Mouse (Mus musculus): ENCODE measurements around the gene Tgfbr1.
A peak's percentile ranks its signal among the peaks of the same experiment; 100 is the strongest.
"Not testable (repeated sequence)": the region's sequence is repeated elsewhere in the genome, so short reads cannot be mapped to it uniquely, and the experiment has no call there.

The Tgfbr1 gene

GRCm38 (mm10) chr4:47349759-47350158 lies 3.3 kb upstream of the Tgfbr1 start:
- no peak for DNase-seq

DNA sequence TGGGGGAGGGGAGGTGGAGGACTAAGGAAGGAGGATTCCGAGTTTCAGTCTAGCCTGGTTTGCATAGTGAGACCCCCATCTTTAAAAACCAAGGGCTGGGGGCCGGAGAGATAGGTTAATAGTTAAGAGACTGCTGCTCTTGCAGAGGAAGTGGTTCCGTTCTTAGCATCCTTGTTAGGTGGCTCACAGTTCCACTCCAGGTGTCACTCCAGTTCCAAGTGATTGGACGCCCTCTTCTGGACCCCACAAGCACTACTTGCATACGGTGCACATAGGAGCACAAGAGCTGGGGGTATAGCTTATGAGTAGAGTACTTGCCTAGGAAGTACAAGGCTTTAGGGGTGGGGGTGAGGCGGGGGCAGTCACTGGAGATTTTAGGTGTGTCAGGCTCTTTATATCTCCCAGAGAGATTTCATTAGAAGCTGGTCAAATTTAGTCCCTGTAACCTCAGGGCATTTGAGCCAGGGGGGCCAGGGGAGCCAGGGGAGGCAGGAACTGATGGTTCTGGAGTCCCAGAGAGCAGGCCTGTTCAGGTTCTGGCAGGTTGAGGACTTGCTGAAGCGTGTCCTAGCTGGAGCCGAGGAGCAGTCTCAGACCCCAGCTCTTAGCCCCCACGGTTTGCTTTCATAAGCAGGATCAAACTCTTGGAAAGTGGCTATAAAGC lies 1.5 kb upstream of the Tgfbr1 start:
- DNase-seq: peak; percentile 62

GRCm38 (mm10) chr4:47352061-47352661 lies 861 bp upstream of the Tgfbr1 start:
- DNase-seq: peak; percentile 30

GRCm38 (mm10) chr4:47353416-47354111 lies 542 bp downstream of the Tgfbr1 start:
- DNase-seq: peak; percentile 78

GRCm38 (mm10) chr4:47354304-47354703 lies 1.3 kb downstream of the Tgfbr1 start:
- DNase-seq: no peak

GRCm38 (mm10) chr4:47362662-47363061 lies 9.6 kb downstream of the Tgfbr1 start:
- DNase-seq: no peak

DNA sequence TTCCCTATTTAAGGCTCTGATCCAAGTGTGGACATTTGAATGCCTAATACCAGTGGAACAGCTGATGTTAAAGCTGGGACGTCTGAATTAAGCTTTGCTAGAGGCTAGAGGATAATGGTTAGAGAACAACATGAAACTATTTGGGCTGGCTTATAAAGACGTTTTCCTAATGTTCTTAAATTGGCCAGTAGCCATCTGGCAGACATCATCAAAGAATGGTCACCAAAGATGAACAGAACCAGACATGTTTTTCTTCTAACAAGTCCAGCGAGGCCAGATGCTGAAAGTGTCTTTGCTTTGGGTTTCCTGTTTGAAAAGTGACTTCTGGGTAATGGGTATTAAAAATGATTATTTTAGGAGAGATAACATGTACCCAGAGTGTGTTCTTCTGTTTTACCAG lies 10.1 kb downstream of the Tgfbr1 start:
- no peak for DNase-seq

DNA sequence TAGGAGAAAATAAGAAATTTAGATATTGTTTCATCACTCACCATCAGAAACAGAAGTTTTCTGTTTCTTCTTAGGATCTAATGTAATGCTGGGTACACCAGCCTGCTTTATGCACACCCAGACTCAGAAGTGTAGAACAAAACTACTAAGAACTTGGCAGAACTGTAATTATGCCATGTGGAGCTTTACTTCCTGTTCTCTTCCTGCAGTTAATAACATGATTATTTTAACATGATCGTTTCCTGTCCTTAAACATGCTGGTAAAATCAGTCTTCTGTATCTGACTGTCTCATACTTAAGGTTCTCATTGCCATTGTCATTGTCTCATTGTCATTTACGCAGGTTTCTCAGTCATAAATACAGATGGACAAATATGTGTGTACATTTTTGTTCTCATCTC lies 15.7 kb downstream of the Tgfbr1 start:
- no peak for DNase-seq

- DNase-seq: no peak
These were observed 25.7 kb downstream of the Tgfbr1 start for GRCm38 (mm10) chr4:47378716-47379115.

GRCm38 (mm10) chr4:47382426-47382825 lies 29.4 kb downstream of the Tgfbr1 start:
- DNase-seq: no peak

- not testable (repeated sequence) for DNase-seq
These were observed 38.9 kb downstream of the Tgfbr1 start for GRCm38 (mm10) chr4:47391926-47392325.

DNA sequence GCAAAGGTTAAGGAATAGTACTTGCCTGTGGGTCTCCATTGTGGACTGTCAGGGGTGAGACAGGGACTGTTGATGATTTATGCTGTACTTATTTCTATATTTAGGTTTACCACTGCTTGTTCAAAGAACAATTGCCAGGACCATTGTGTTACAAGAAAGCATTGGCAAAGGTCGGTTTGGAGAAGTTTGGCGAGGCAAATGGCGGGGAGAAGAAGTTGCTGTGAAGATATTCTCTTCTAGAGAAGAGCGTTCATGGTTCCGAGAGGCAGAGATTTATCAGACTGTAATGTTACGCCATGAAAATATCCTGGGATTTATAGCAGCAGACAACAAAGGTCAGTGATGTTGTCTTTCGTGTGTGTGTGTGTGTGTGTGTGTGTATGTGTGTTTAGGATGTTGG lies 43.2 kb downstream of the Tgfbr1 start:
- DNase-seq: no peak

GRCm38 (mm10) chr4:47397951-47398687 lies 45.1 kb downstream of the Tgfbr1 start:
- no peak for DNase-seq

- DNase-seq: no peak
These were observed 46.8 kb downstream of the Tgfbr1 start for GRCm38 (mm10) chr4:47399824-47400223.

DNA sequence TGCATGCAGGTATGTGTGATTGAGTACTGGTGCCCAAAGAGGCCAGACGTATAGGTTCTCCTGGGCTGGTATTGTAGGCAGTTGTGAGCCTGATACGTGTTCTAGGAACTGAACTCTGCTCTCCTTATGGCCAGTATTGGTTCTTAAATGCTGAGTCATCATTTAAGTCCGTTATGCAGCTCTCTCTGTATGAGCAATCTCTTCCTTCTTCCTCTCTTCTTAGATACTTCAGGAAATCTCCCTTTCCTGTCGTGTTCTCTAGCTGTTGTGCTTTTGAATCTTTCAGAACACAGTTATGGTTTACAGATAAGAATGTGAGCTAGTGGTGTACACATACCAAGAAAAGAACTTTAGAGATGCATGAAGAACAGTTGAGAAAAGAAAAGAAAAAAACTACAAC lies 47.3 kb downstream of the Tgfbr1 start:
- DNase-seq: no peak

DNA sequence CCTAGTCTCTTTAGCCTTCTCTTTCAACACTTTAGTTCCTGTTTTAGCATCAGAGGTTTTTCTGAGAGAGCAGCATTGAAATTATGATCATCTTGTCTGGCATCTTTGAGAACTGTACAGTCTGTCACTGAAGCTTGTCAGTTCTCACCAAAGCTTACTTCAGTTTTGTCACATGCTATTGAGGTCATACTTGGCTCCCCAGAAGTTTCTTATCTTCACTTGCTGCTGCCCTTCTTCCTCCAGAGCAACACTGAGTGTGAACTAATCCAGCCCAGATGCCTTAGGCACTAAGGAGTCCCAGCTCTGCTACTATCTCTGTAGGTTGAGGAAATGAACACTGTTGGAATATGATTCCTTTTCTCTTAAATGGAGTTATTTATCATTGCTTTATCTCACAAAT lies 49.2 kb downstream of the Tgfbr1 start:
- DNase-seq: no peak

DNA sequence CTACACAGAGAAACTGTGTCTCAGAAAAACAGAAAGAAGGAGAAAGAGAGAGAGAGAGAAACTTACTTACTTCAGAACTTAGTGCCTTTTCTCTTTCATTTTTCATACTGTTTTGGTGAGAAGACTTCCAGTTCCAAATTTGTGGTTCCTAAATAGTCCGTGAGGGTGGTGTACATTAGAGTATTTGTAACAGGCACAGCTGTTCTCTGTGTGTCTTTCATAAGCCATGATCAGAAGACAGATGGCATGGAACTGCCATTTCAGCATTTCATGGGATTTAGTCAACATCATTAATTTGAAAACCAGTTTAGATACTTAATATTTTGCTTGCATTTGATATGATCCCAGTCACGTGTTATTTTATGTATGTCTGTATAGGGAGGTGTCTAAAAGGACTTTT lies 51.5 kb downstream of the Tgfbr1 start:
- DNase-seq: no peak

- DNase-seq: no peak
These were observed 54.1 kb downstream of the Tgfbr1 start for GRCm38 (mm10) chr4:47407161-47407560.

- no peak for DNase-seq
These were observed 64.8 kb downstream of the Tgfbr1 start for GRCm38 (mm10) chr4:47417871-47418270.

DNA sequence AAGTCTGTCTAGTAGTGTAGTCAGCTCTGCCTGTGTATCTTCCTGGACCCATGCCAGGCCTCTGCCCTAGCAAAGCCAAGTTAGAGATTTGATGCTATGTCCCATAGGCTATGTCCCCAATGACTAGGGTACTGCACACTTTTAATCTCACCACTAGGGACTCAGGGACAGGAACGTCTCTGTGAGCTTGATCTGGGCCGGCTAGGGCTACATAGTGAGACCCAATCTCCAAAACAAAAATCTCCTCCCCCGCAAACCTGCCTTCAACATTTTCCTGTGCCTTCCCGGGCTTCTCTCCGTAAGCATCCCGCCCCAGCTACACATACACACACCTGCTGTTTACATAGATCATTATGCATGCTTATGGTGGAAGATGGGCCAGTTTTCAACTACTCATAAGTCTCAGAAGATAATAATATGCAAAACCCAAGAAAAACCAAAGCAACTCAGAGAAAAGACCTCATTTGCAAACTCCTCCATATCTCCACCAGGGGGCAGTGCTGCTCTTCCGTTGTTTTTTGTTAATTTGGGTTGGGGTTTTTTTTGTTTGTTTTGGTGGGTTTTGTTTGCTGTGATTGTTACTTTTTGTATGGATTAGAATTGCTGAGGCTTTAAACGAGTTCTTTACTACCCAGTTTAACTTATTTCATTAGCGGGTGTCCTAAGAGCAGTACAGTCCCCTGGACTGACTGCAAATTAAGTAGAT lies 66.4 kb downstream of the Tgfbr1 start:
- DNase-seq: no peak

- no peak for DNase-seq
These were observed 67.2 kb downstream of the Tgfbr1 start for GRCm38 (mm10) chr4:47420191-47420590.

DNA sequence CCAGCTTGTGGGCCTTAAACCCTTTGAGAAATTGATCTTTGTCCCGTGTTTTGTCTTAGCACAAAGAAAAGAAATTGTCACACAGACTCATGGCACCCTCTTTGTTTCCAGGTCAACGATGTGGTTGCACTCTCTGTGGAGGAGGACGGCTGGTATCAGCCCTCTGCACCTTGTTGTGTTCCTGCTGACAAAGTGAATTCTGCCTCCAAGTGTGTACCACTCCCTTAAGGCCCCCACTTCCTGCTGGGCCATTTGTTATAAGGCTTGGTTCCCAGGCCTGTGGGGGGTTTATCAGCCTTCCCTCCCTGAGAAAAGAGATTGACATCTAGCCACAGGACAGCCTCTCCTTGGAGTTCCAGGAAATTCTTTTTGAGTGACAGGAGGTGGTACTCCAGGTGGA lies 69.2 kb downstream of the Tgfbr1 start:
- DNase-seq: peak; percentile 16

DNA sequence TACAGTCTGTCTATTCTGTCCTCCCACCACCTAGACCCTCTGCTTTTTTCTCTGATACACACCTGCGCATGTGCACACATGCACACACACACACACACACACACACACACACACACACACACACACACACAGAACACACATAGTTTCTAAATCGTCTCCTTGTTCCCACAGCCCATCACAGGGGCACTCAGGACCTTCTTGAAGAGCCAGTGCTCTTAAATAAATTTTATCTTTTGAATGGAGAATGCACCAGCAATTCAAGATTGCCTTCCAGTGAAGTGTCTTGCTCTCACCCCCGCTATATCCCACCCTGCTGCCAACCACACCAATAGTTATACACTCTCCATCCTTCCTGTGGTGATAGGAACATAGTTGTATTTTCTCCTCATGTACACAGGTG lies 69.9 kb downstream of the Tgfbr1 start:
- no peak for DNase-seq
